Mouse (Mus musculus) kidney, embryonic 14.5 days (tissue): ENCODE data around the gene Msh3. TPM values are rescaled to one million over a fixed set of nuclear protein-coding genes. Genes with fewer than 3 reads are reported as not detected.

Experiments
- ATAC-seq: fragments of 200-750 bp; cut with Nextera tagmentation; 2 replicates; pipeline ENCODE4 v1.8.0; 2017; ENCODE audit warnings: moderate number of reproducible peaks, mild to moderate bottlenecking, moderate TSS enrichment, moderate library complexity; ENCODE audit not compliant: low FRiP score, low TSS enrichment
- H3K27ac ChIP-seq: fragments of 300-500 bp; sonication (generic); 2 replicates; pipeline ENCODE4 v1.5.1; 2014; ENCODE audit warnings: low read depth, mild to moderate bottlenecking, low read length, moderate library complexity, mixed read lengths
- H3K27me3 ChIP-seq: fragments of 300-500 bp; sonication (generic); 2 replicates; pipeline ENCODE4 v1.6.1; 2014; ENCODE audit warnings: mild to moderate bottlenecking, low read length; ENCODE audit not compliant: control insufficient read depth, insufficient read depth
- H3K36me3 ChIP-seq: fragments of 300-500 bp; sonication (generic); 2 replicates; pipeline ENCODE4 v1.6.1; 2014; ENCODE audit warnings: low read length, mixed read lengths; ENCODE audit not compliant: control insufficient read depth, insufficient read depth
- H3K4me1 ChIP-seq: fragments of 300-500 bp; sonication (generic); 2 replicates; pipeline ENCODE4 v1.6.1; 2014; ENCODE audit warnings: low read length, mixed read lengths; ENCODE audit not compliant: control insufficient read depth, insufficient read depth
- H3K4me2 ChIP-seq: fragments of 300-500 bp; sonication (generic); replicated peaks from 2 replicates; pipeline ENCODE4 v1.6.1; 2014; ENCODE audit warnings: low read depth, mild to moderate bottlenecking, low read length
- H3K4me3 ChIP-seq: fragments of 300-500 bp; sonication (generic); 2 replicates; pipeline ENCODE4 v1.5.1; 2014; ENCODE audit warnings: mild to moderate bottlenecking, low read length
- H3K9ac ChIP-seq: fragments of 300-500 bp; sonication (generic); 2 replicates; pipeline ENCODE4 v1.6.1; 2014; ENCODE audit warnings: low read depth, mild to moderate bottlenecking, low read length, moderate library complexity
- H3K9me3 ChIP-seq: fragments of 300-500 bp; sonication (generic); 2 replicates; pipeline ENCODE4 v1.6.1; 2016; ENCODE audit warnings: low read length; ENCODE audit not compliant: control insufficient read depth
- WGBS: fragments of 180-500 bp; shearing (Covaris S2); extraction: QIAGEN DNeasy Blood & Tissue Kit; methylation state at CpG from one replicate; pipeline ENCODE4 v1.1.7; 2014; 5-methylcytosine and 5-hydroxymethylcytosine counted together
- polyA plus RNA-seq: library from polyadenylated mRNA; unstranded; fragments of >200 nt; fragmentation: Nextera tagmentation; extraction: Ambion mirVana; gene quantifications from 2 replicates; pipeline ENCODE4 v1.2.1, GENCODE M21; 2014

Msh3 gene
- polyA plus RNA-seq, 1 experiment from 2014 or later: 42.3 TPM

DNA sequence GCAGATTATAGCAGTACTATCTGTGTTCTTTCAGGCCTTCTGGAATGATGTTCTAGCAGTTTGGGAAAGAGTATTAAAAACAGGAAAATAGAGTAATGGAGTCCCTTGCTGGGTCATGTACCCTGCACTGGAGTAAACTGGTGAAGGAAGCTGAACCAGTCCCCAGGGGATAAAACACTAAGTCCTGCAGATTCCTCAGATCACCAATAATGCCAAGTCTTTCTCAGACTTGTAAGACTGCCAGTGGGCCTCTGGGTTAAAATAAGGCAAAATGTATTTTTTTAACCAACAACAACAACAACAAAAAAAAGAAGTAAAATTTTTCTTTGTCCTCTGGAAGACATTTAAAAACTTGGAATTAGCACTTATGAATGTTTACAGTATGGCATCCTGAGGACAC lies 102.5 kb downstream of the Msh3 start:
- no peak overlapping the region for H3K9ac ChIP-seq
- H3K27ac ChIP-seq: no peak overlapping the region
- H3K27me3 ChIP-seq: no peaks in the 10 kb centered on the region
- H3K9me3 ChIP-seq: no peaks in the 10 kb centered on the region
- H3K4me3 ChIP-seq: no peak overlapping the region
- H3K4me2 ChIP-seq: no peak overlapping the region
- no peak for ATAC-seq
- H3K4me1 ChIP-seq: no peaks in the 10 kb centered on the region
- H3K36me3 ChIP-seq: peaks cover 3% of the 10 kb centered on the region; the same call in 1 of the 2 replicates

DNA sequence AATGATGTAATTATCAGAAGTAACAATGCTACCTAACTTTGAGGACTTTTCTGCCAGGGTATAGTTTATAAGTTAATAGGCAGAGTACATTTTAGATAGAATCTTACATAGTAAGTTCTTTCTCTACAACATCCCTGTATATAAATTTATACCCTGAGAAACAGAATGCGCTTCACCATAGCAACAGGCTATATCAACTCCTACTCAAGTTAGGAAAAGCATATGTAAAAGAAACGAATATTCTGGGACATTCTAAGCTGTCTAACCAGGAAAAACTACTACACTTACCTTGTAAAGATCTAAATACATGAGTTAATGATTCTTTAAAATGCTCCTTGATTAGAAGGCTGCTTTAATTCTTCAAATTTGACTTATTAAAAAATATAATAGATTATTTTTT lies 107.2 kb downstream of the Msh3 start:
- no peaks in the 10 kb centered on the region for H3K9me3 ChIP-seq
- 94% methylated on average over 2 of the region's 2 CpGs for WGBS
- no peak overlapping the region for H3K27ac ChIP-seq

DNA sequence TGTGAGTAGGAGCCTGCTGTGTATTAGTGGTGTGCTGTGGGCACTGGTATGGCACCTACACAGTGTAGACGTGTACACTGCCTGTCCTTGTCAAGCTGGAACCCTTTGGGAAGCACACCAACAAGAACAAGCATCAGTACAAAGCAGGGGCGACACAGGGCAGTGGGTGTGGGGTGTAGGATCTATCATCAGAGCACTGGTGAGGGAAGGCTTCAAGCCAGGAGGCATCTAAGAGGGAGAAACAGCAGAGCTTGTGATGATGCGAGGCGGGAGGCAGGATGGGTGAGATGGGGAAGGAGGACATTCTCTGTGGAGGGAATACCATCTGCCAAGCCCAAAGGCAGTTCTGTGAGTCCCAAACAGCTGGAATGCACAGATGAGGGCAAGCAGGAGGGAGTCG lies 107.8 kb downstream of the Msh3 start:
- Histone ChIP-seq H3K4me2 (no peak overlapping the region), H3K27me3 (no peaks in the 10 kb centered on the region), H3K27ac (no peak overlapping the region), H3K9ac (no peak overlapping the region), H3K4me1 (no peaks in the 10 kb centered on the region), H3K9me3 (no peaks in the 10 kb centered on the region), H3K36me3 (no peaks in the 10 kb centered on the region; the same call in 1 of the 2 replicates), H3K4me3 (no peak overlapping the region)
- WGBS: 87% methylated on average over 5 of the region's 5 CpGs
- ATAC-seq: no peak

More for the DNA sequence above, 107.2 kb downstream of the Msh3 start:
- no peaks in the 10 kb centered on the region for H3K4me1 ChIP-seq
- H3K4me2 ChIP-seq: no peak overlapping the region
- H3K9ac ChIP-seq: no peak overlapping the region
- no peak for ATAC-seq
- H3K36me3 ChIP-seq: no peaks in the 10 kb centered on the region; the same call in 1 of the 2 replicates
- H3K4me3 ChIP-seq: no peak overlapping the region
- no peaks in the 10 kb centered on the region for H3K27me3 ChIP-seq

- Histone ChIP-seq H3K4me3 (no peak overlapping the region), H3K9me3 (no peaks in the 10 kb centered on the region), H3K9ac (no peak overlapping the region), H3K36me3 (no peaks in the 10 kb centered on the region; the same call in 1 of the 2 replicates), H3K27me3 (no peaks in the 10 kb centered on the region), H3K4me1 (no peaks in the 10 kb centered on the region), H3K27ac (no peak overlapping the region), H3K4me2 (no peak overlapping the region)
- no peak for ATAC-seq
- WGBS: 88% methylated on average over 2 of the region's 2 CpGs
Observed at GRCm38 (mm10) chr13:92244731-92245130, 110.1 kb downstream of the Msh3 start.

- Histone ChIP-seq H3K27ac (no peak overlapping the region), H3K4me3 (no peak overlapping the region), H3K36me3 (peaks cover 4% of the 10 kb centered on the region; the same call in 1 of the 2 replicates), H3K9ac (no peak overlapping the region), H3K4me1 (no peaks in the 10 kb centered on the region), H3K9me3 (no peaks in the 10 kb centered on the region), H3K27me3 (no peaks in the 10 kb centered on the region), H3K4me2 (no peak overlapping the region)
- 80% methylated on average over 4 of the region's 4 CpGs for WGBS
- no peak for ATAC-seq
Observed at GRCm38 (mm10) chr13:92241426-92241825, 113.4 kb downstream of the Msh3 start.

GRCm38 (mm10) chr13:92237887-92238286 lies 116.9 kb downstream of the Msh3 start:
- Histone ChIP-seq H3K4me3 (no peak overlapping the region), H3K4me1 (no peaks in the 10 kb centered on the region), H3K27me3 (no peaks in the 10 kb centered on the region), H3K36me3 (peaks cover 4% of the 10 kb centered on the region; the same call in 1 of the 2 replicates), H3K9me3 (no peaks in the 10 kb centered on the region), H3K4me2 (no peak overlapping the region), H3K27ac (no peak overlapping the region), H3K9ac (no peak overlapping the region)
- no peak for ATAC-seq
- WGBS: 93% methylated on average over 3 of the region's 3 CpGs

DNA sequence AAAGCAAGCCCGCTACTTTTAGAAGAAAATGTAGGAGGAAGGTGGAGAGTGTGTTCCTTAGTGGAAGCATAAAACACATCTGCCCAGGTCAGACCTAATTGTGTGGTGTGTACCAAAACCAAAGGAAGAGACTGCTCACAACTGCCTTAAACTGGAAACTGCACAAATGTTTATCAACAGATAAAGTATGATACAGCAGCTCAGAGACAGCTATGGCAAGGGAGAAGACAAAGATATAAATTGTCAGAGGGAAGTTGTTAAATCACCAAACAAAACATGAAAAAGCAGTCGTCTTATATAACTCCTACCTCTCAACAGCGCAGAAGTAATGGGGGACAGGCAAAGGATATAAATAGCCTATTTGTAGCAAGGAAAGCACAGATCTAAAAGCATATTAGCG lies 117.8 kb downstream of the Msh3 start:
- whole genome bisulfite sequencing: 80% methylated on average over 4 of the region's 4 CpGs
- no peak overlapping the region for H3K27ac ChIP-seq

GRCm38 (mm10) chr13:92232076-92232938 lies 122.5 kb downstream of the Msh3 start:
- WGBS: 79% methylated on average over 9 of the region's 9 CpGs
- H3K36me3 ChIP-seq: no peaks in the 10 kb centered on the region; the same call in 1 of the 2 replicates
- H3K4me3 ChIP-seq: no peak overlapping the region
- no peaks in the 10 kb centered on the region for H3K9me3 ChIP-seq
- H3K27me3 ChIP-seq: no peaks in the 10 kb centered on the region
- no peak for ATAC-seq
- no peak overlapping the region for H3K9ac ChIP-seq
- H3K27ac ChIP-seq: no peak overlapping the region
- H3K4me1 ChIP-seq: no peaks in the 10 kb centered on the region
- no peak overlapping the region for H3K4me2 ChIP-seq

More for the DNA sequence above, 117.8 kb downstream of the Msh3 start:
- Histone ChIP-seq H3K4me3 (no peak overlapping the region), H3K36me3 (peaks cover 4% of the 10 kb centered on the region; the same call in 1 of the 2 replicates), H3K27me3 (no peaks in the 10 kb centered on the region), H3K9ac (no peak overlapping the region), H3K4me1 (no peaks in the 10 kb centered on the region), H3K4me2 (no peak overlapping the region), H3K9me3 (no peaks in the 10 kb centered on the region)
- no peak for ATAC-seq

GRCm38 (mm10) chr13:92228037-92228436 lies 126.8 kb downstream of the Msh3 start:
- Histone ChIP-seq H3K9me3 (no peaks in the 10 kb centered on the region), H3K36me3 (no peaks in the 10 kb centered on the region), H3K27ac (no peak overlapping the region), H3K4me1 (no peaks in the 10 kb centered on the region), H3K9ac (no peak overlapping the region), H3K4me2 (no peak overlapping the region), H3K4me3 (no peak overlapping the region), H3K27me3 (no peaks in the 10 kb centered on the region)
- ATAC-seq: no peak
- 65% methylated on average over 1 of the region's 1 CpGs for WGBS
